Comparison of ENCODE assay signal across 8 mouse cellular contexts in genomic region chr9:50855780-50856179, GRCm38 (mm10). TPM values are rescaled to one million over a fixed set of nuclear protein-coding genes. Genes with fewer than 3 reads are reported as not detected.
DNase-seq lines count a peak whose midpoint lies in the region; ATAC-seq and TF ChIP-seq lines count a peak whose summit lies in the region.

No protein-coding gene starts in this region.

- no peaks in the 10 kb centered on the region for H3K9me3 ChIP-seq in lung, postnatal 0 days (ENCODE audit: low read length)
- H3K9me3 ChIP-seq in limb, embryonic 15.5 days, result no peaks in the 10 kb centered on the region
- H3K9me3 ChIP-seq in stomach, embryonic 15.5 days, result no peaks in the 10 kb centered on the region

- no peaks in the 10 kb centered on the region for H3K27me3 ChIP-seq in lung, postnatal 0 days (replicated peaks; ENCODE audit: insufficient read depth, low read length)
- H3K27me3 ChIP-seq in limb, embryonic 15.5 days, result no peaks in the 10 kb centered on the region
- no peaks in the 10 kb centered on the region for H3K27me3 ChIP-seq in stomach, embryonic 15.5 days (replicated peaks)

- H3K4me1 ChIP-seq in lung, postnatal 0 days (ENCODE audit: insufficient read depth, low read depth, low read length), result peaks cover 5% of the 10 kb centered on the region; the same call in 1 of the 2 replicates
- H3K4me1 ChIP-seq in limb, embryonic 15.5 days, result peaks cover 23% of the 10 kb centered on the region
- peaks cover 20% of the 10 kb centered on the region for H3K4me1 ChIP-seq in stomach, embryonic 15.5 days

- DNase-seq in embryo, embryonic 10.5 days (ENCODE audit: low spot score), result peak; percentile 4
- no peak for DNase-seq in embryo, embryonic 11 days
- DNase-seq in lung, postnatal 0 days (ENCODE audit: low spot score), result no peak
- DNase-seq in lung, postnatal 4 days, result no peak
- DNase-seq in gastrocnemius, postnatal 10 days, result no peak
- DNase-seq in retina, embryonic 14.5 days (ENCODE audit: low spot score), result no peak

- no peak for TF ChIP-seq EP300 in lung, postnatal 0 days (IDR thresholded peaks at IDR 0.05)

- WGBS in lung, postnatal 0 days, result 66% methylated on average over 5 of the region's 5 CpGs
- WGBS in limb, embryonic 15.5 days, result 63% methylated on average over 5 of the region's 5 CpGs
- 66% methylated on average over 5 of the region's 5 CpGs for WGBS in stomach, embryonic 15.5 days

- no peak for ATAC-seq in lung, postnatal 0 days
- ATAC-seq in limb, embryonic 15.5 days (ENCODE audit: insufficient number of reproducible peaks, low FRiP score, low TSS enrichment, low read depth), result no peak
- ATAC-seq in stomach, embryonic 15.5 days (ENCODE audit: insufficient read depth, low FRiP score, low read depth), result no peak

- TF ChIP-seq CTCF in lung, postnatal 0 days (IDR thresholded peaks at IDR 0.05), result no peak

- no peak overlapping the region for H3K9ac ChIP-seq in lung, postnatal 0 days (replicated peaks; ENCODE audit: low read depth)
- H3K9ac ChIP-seq in limb, embryonic 15.5 days, result no peak overlapping the region
- no peak overlapping the region for H3K9ac ChIP-seq in stomach, embryonic 15.5 days

- H3K36me3 ChIP-seq in lung, postnatal 0 days (ENCODE audit: insufficient read depth, low read length), result no peaks in the 10 kb centered on the region; the same call in 1 of the 2 replicates
- H3K36me3 ChIP-seq in limb, embryonic 15.5 days, result peaks cover 19% of the 10 kb centered on the region
- peaks cover 7% of the 10 kb centered on the region; the same call in 1 of the 2 replicates for H3K36me3 ChIP-seq in stomach, embryonic 15.5 days

- peak overlapping the region; percentile 74 for H3K4me3 ChIP-seq in lung, postnatal 0 days (ENCODE audit: low read depth, low read length)
- peak overlapping the region; percentile 82 for H3K4me3 ChIP-seq in limb, embryonic 15.5 days
- peak overlapping the region; percentile 84 for H3K4me3 ChIP-seq in stomach, embryonic 15.5 days (replicated peaks)

- H3K4me2 ChIP-seq in lung, postnatal 0 days (replicated peaks; ENCODE audit: low read depth, low read length), result peak overlapping the region; percentile 97; the same call in 1 of the 2 replicates
- peak overlapping the region; percentile 74 for H3K4me2 ChIP-seq in limb, embryonic 15.5 days
- peak overlapping the region; percentile 76 for H3K4me2 ChIP-seq in stomach, embryonic 15.5 days

- H3K27ac ChIP-seq in lung, postnatal 0 days (ENCODE audit: low read length), result peak overlapping the region; percentile 81; the same call in 1 of the 2 replicates
- peak overlapping the region; percentile 91 for H3K27ac ChIP-seq in limb, embryonic 15.5 days
- H3K27ac ChIP-seq in stomach, embryonic 15.5 days, result peak overlapping the region; percentile 93

RNA-seq across cellular contexts. Expression of gene Ppp2r1b, which starts 10.7 kb away (rescaled TPM):
- 26.0 and 28.4 TPM in 2 replicates for polyA plus RNA-seq in lung, postnatal 0 days (2015; fragmentation: Nextera tagmentation; extraction: Ambion mirVana)
- 48.6 and 49.0 TPM in 2 replicates for polyA plus RNA-seq in limb, embryonic 15.5 days (2015; fragmentation: Nextera tagmentation; extraction: Ambion mirVana)
- polyA plus RNA-seq in stomach, embryonic 15.5 days (2015; fragmentation: Nextera tagmentation; extraction: Ambion mirVana), result 74.3 and 74.5 TPM in 2 replicates
- total RNA-seq in gastrocnemius, postnatal 10 days (2021), result 10 to 100 TPM in 1 of 2 experiments, 1 to 10 TPM in 1; 7.0 to 10.3 TPM
